21 mouse cellular contexts compared by ENCODE assay signal in genomic region chr12:72242807-72243206, GRCm38 (mm10). TPM values are rescaled to one million over a fixed set of nuclear protein-coding genes. Genes with fewer than 3 reads are reported as not detected.
DNase-seq lines count a peak whose midpoint lies in the region; ATAC-seq and TF ChIP-seq lines count a peak whose summit lies in the region.
"Had no signal": no experiment of that assay in that cellular context is flagged by ENCODE, and none has a peak within 500 bp of the region (broad histone marks: within the 10 kb centered on the region; RNA-seq: fewer than 3 reads in every experiment).

No protein-coding gene starts in this region.

- H3K4me3 ChIP-seq in heart, adult 2 months = no peak overlapping the region
- no peak overlapping the region for H3K4me3 ChIP-seq in heart, embryonic 11.5 days (ENCODE audit: low read depth, low read length)
- H3K4me3 ChIP-seq in layer of hippocampus, adult 2 months = no peak overlapping the region
- H3K4me3 ChIP-seq: erythroblast, embryonic 14.5 days; heart, embryonic 15.5 days; liver, embryonic 12.5 days; midbrain, embryonic 10.5 days; stomach, embryonic 15.5 days had no signal

- no peak for ATAC-seq in heart, embryonic 11.5 days (replicated peaks; ENCODE audit: insufficient number of reproducible peaks, low FRiP score, low TSS enrichment)
- no peak for ATAC-seq in megakaryocyte-erythroid progenitor cell, adult 5-6 weeks (replicated peaks; ENCODE audit: low FRiP score, low TSS enrichment, poor library complexity, severe bottlenecking)
- ATAC-seq: forebrain, embryonic 16.5 days; liver, embryonic 12.5 days had no signal

- 52% methylated on average over 6 of the region's 6 CpGs for WGBS in heart, adult 2 months
- WGBS in heart, embryonic 11.5 days (ENCODE audit: insufficient replicate concordance) = 54% methylated on average over 6 of the region's 6 CpGs

- intact Hi-C loops in heart, adult 2 months (cut with DNase I) = no loop called here

- no peak overlapping the region for H3K27ac ChIP-seq in heart, adult 2 months
- H3K27ac ChIP-seq in heart, embryonic 11.5 days (ENCODE audit: low read depth, low read length) = no peak overlapping the region
- no peak overlapping the region for H3K27ac ChIP-seq in layer of hippocampus, adult 2 months
- H3K27ac ChIP-seq: heart, embryonic 15.5 days; hindbrain, embryonic 14.5 days; liver, embryonic 12.5 days; midbrain, embryonic 10.5 days; stomach, embryonic 15.5 days had no signal

- peak; percentile 19; the same call in 1 of the 2 replicates for TF ChIP-seq CTCF in heart, adult 2 months (IDR thresholded peaks at IDR 0.05)
- peak; percentile 60 for TF ChIP-seq CTCF in layer of hippocampus, adult 2 months (conservative IDR thresholded peaks at IDR 0.05)

- no peak overlapping the region for H3K9ac ChIP-seq in heart, adult 2 months (ENCODE audit: low read depth, low read length)
- H3K9ac ChIP-seq in heart, embryonic 11.5 days (ENCODE audit: low read depth, low read length) = no peak overlapping the region
- H3K9ac ChIP-seq: heart, embryonic 15.5 days; hindbrain, embryonic 14.5 days; liver, embryonic 12.5 days; stomach, embryonic 15.5 days had no signal

- TF ChIP-seq EP300 in heart, adult 2 months (IDR thresholded peaks at IDR 0.05; ENCODE audit: insufficient read depth, low read depth, low read length) = no peak

- H3K4me1 ChIP-seq in heart, adult 2 months (ENCODE audit: control insufficient read depth, insufficient read depth, low read length) = no peaks in the 10 kb centered on the region
- H3K4me1 ChIP-seq in heart, embryonic 11.5 days (ENCODE audit: control insufficient read depth, insufficient read depth, low read length) = no peaks in the 10 kb centered on the region
- H3K4me1 ChIP-seq: heart, embryonic 15.5 days; liver, embryonic 12.5 days; stomach, embryonic 15.5 days had no signal

- H3K4me2 ChIP-seq in heart, embryonic 11.5 days = no peak overlapping the region
- H3K4me2 ChIP-seq: heart, embryonic 15.5 days; hindbrain, embryonic 14.5 days; liver, embryonic 12.5 days; stomach, embryonic 15.5 days had no signal

- no peaks in the 10 kb centered on the region for H3K79me2 ChIP-seq in heart, adult 2 months (replicated peaks; ENCODE audit: control insufficient read depth, insufficient read depth, low read length)

- no peak for DNase-seq in heart, adult 2 months
- no peak for DNase-seq in layer of hippocampus, adult 2 months (ENCODE audit: low spot score in 2 of 2)
- DNase-seq in layer of hippocampus, adult 8-10 months (ENCODE audit: low spot score in 2 of 2) = no peak
- peak; percentile 45 for DNase-seq in 3T3-L1 (ENCODE audit: low read depth, low spot score)
- DNase-seq in NIH3T3 (ENCODE audit: low read depth) = peak; percentile 36
- DNase-seq in Muller cell, postnatal 12 days (ENCODE audit: inconsistent ontology term) = no peak
- DNase-seq: cerebellum, adult 18-20 months; gastrocnemius, postnatal 36 days; kidney, adult 9 months; layer of hippocampus, adult 9-11 months; spleen, adult 18-20 months had no signal

- H3K9me3 ChIP-seq in heart, embryonic 11.5 days (replicated peaks; ENCODE audit: control insufficient read depth, low read length) = no peaks in the 10 kb centered on the region
- H3K9me3 ChIP-seq: heart, embryonic 15.5 days; liver, embryonic 12.5 days; midbrain, embryonic 10.5 days; stomach, embryonic 15.5 days had no signal

- no peaks in the 10 kb centered on the region for H3K27me3 ChIP-seq in heart, adult 2 months (ENCODE audit: control insufficient read depth, insufficient read depth, low read length)
- H3K27me3 ChIP-seq in heart, embryonic 11.5 days (ENCODE audit: control insufficient read depth, insufficient read depth, low read length) = peaks cover 3% of the 10 kb centered on the region; the same call in 1 of the 2 replicates

- TF ChIP-seq POLR2A in heart, adult 2 months (IDR thresholded peaks at IDR 0.05; ENCODE audit: insufficient read depth, low read depth, low read length) = no peak

- no peaks in the 10 kb centered on the region for H3K36me3 ChIP-seq in heart, adult 2 months (ENCODE audit: control insufficient read depth, insufficient read depth, low read length)
- no peaks in the 10 kb centered on the region for H3K36me3 ChIP-seq in heart, embryonic 11.5 days (ENCODE audit: control insufficient read depth, insufficient read depth, low read length)
- H3K36me3 ChIP-seq: heart, embryonic 15.5 days; liver, embryonic 12.5 days; midbrain, embryonic 10.5 days; stomach, embryonic 15.5 days had no signal

RNA-seq across cellular contexts. Expression of gene Ccdc175, which starts 58.0 kb away (rescaled TPM):
- not detected for total RNA-seq in heart, adult 2 months (2021)
- not detected in 2 replicates for polyA plus RNA-seq in heart, adult 2 months (2012; rRNA removed)
- not detected in 2 replicates for polyA plus RNA-seq in heart, embryonic 11.5 days (2014; fragmentation: Nextera tagmentation; extraction: Ambion mirVana)
- total RNA-seq in layer of hippocampus, adult 2 months (2021) = not detected
- under 1 TPM in 1 of 4 experiments, not detected in 3; 0.13 TPM for total RNA-seq in layer of hippocampus, adult 8-10 months (2022)
- not detected in 2 replicates for total RNA-seq in megakaryocyte-erythroid progenitor cell, adult 5-6 weeks (2014; fragmentation: Nextera tagmentation)
- not detected in 2 replicates for total RNA-seq in megakaryocyte-erythroid progenitor cell, adult 5-6 weeks (2017)
- total RNA-seq: gastrocnemius, postnatal 36 days; left cerebral cortex, postnatal 14 days had no signal
- polyA plus RNA-seq: erythroblast, embryonic 14.5 days; forebrain, embryonic 16.5 days; heart, embryonic 15.5 days; hindbrain, embryonic 14.5 days; liver, embryonic 12.5 days; midbrain, embryonic 10.5 days; stomach, embryonic 15.5 days had no signal

Comparison
In these comparisons a context has a peak if more than half of its experiments do, and no peak if none do; other contexts are left out.
1. DNase-seq: peak in 3T3-L1 (single experiment) and NIH3T3 (single experiment); none in heart, adult 2 months (0 of 2), layer of hippocampus, adult 2 months (0 of 2), layer of hippocampus, adult 8-10 months (0 of 2) and Muller cell, postnatal 12 days (single experiment).